Mouse (Mus musculus) right cerebral cortex, adult 18-20 months (tissue): ENCODE results near the gene Zfp710.
"Not testable (repeated sequence)": the region's sequence is repeated elsewhere in the genome, so short reads cannot be mapped to it uniquely, and the experiment has no call there.

Experiments
- DNase-seq: peaks from one replicate; pipeline ENCODE4 v3.0.0; 2022; ENCODE audit warnings: mixed read lengths

Zfp710 gene

DNA sequence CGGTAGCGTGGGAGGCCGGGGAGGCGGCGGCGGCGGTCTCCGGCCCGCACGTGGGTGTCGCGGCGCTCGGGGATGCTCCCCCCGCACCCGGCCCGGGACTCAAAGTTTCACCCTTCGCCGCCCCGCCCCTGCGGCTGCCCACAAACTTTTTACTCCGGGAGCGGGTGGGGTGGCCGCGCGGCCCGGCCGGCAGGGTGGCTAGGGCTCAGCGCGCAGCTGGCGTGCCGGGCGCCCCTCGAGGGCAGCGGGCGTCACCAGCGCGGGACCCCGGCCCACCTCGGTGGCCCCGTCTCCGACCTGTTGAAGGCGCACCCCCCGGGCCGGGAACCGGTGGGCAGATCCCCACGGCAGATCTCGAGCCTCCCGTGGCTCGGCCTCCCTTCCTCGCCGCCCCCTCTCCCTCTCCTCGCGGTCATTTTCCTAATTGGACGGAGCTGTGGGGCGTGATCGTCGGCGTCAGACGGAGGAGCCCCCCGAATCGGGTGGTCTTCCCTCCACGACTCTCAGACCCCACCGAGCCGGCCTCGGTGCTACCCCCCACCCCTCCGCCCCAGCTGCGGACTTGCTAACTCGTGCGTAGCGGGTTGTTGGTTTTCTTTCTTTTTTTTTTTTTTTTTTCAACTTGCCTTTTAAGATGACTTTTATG lies 2.5 kb downstream of the Zfp710 start:
- peak; percentile 65 for DNase-seq

GRCm38 (mm10) chr7:80027636-80028417 lies 3.2 kb downstream of the Zfp710 start:
- no peak for DNase-seq

- no peak for DNase-seq
Observed at GRCm38 (mm10) chr7:80028418-80028720, 3.8 kb downstream of the Zfp710 start.

GRCm38 (mm10) chr7:80030009-80030408 lies 5.4 kb downstream of the Zfp710 start:
- DNase-seq, result no peak

DNA sequence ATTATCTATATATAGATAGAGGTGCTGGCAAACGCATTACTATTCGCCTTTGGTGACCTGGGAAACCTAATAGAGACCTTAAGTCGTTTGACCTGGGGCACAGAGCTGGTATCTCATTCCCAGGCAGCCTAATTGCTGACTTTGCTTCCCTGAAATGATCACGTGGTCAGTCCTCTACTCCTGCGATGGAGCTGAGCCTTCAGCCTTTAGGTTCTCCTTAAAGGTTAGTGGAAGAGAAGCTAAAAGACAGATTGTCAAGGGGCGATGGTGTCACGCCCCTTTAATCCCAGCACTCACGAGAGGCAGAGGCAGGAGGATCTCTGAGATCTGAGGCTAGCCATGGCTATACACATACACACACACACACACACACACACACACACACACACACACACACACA lies 5.9 kb downstream of the Zfp710 start:
- no peak for DNase-seq

DNA sequence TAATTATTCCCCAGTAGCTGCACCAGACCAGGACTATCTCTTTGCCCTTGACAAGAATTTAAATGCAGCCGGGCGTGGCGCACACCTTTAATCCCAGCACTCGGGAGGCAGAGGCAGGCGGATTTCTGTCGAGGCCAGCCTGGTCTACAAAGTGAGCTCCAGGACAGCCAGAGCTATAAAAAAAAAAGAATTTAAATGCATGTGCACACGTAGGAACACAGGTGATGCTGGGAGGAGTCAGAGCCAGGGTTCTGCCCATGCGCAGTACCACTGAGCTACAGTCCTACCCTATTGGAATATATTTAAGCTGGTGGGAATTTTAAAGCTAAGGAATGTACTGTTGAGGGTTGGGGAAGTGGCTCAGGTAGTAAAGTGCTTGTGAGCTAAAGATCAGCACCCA lies 6.4 kb downstream of the Zfp710 start:
- no peak for DNase-seq

- no peak for DNase-seq
Observed at GRCm38 (mm10) chr7:80031478-80031877, 6.9 kb downstream of the Zfp710 start.

- DNase-seq, result no peak
Observed at GRCm38 (mm10) chr7:80032216-80033052, 7.8 kb downstream of the Zfp710 start.

- DNase-seq, result no peak
Observed at GRCm38 (mm10) chr7:80033064-80033717, 8.6 kb downstream of the Zfp710 start.

GRCm38 (mm10) chr7:80033771-80034170 lies 9.2 kb downstream of the Zfp710 start:
- DNase-seq, result no peak

GRCm38 (mm10) chr7:80035086-80035485 lies 10.5 kb downstream of the Zfp710 start:
- no peak for DNase-seq

DNA sequence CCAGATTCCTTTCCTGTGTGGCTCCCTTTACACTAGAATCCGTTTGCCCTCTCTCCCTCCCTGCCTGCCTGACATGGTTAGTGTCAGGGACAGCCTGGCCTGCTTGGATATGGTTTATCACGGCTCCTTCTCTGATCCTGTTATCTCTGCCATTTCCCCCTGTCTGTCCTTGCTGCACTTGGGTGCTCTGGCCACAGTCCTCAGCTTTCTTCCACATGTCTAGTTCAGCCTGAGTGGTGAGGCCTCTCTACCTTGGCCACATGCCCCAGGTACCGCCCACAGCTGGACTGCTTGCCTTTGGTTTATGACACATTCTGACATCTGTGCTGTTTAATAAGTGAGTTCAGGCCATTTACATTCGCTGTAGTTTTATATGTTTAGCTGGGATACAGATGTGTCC lies 11.1 kb downstream of the Zfp710 start:
- no peak for DNase-seq

DNA sequence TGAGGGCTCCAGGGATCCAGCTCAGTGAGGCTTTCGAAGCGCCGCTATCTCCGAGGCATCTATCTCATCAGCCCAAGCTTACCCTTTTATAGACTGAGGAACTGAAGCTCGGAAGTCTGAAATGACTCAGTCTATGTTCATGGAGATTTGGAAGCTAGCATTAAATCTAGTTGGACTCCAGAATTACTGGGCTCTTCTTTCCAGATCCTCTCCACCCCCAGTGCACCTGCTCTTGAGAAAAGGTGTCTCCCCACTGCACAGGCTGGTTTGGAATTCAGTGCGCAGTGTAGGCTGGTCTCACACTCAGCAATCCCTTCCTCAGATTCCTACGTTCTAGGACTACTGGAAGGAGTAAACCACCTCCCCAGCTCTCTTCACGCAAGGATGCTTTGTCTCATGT lies 15.1 kb downstream of the Zfp710 start:
- peak; percentile 42 for DNase-seq

DNA sequence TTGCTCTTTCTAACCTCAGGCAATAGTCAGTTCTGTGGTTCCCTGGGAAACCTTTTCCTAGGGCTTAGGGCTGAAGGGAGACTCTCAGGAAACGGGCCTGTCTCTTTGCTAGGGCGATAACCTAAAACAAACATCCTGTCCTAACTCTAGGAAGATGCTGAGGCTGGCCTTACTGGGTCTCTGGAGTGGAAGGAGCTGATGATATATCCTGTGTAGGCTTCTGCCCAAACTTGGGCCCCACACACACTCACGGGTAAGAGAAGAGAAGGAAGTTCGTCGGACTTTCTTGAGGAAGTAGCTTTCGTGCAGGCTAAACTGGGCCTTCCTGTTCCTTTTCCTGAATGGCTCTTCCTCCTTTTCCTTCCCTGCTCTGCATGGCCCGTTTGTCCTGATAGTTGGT lies 19.6 kb downstream of the Zfp710 start:
- no peak for DNase-seq

- no peak for DNase-seq
Observed at GRCm38 (mm10) chr7:80047041-80047440, 22.4 kb downstream of the Zfp710 start.

DNA sequence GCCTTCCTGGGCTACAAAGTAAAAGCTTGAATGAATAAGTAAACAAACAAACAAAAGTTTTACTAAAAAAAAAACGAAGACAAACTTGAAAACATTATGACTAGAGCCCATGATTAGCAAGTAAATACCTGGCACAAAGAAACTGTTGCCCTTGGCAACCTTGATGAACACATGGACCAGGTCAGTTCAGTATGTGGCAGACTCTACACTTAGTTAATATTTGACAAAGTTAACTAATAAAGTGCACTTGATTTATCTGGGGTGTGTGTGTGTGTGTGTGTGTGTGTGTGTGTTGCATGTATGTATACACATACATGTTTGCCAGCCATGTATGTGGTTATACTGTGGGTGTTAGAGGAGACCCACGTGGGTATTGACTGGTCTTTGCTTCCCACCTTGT lies 25.1 kb downstream of the Zfp710 start:
- DNase-seq, result no peak

DNA sequence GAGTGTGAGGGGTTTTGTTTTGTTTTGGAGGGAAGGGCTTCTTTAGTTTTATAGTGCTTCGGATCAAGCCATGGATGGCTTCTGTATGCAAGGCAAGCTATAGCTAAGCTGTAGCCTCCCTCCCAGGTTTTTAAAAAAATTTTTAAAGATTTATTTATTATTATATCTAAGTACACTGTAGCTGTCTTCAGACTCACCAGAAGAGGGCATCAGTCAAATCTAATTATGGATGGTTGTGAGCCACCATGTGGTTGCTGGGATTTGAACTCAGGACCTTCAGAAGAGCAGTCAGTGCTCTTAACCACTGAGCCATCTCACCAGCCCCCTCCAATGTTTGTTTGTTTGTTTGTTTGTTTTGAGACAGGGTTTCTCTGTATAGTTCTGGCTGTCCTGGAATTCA lies 25.8 kb downstream of the Zfp710 start:
- DNase-seq, result not testable (repeated sequence)

DNA sequence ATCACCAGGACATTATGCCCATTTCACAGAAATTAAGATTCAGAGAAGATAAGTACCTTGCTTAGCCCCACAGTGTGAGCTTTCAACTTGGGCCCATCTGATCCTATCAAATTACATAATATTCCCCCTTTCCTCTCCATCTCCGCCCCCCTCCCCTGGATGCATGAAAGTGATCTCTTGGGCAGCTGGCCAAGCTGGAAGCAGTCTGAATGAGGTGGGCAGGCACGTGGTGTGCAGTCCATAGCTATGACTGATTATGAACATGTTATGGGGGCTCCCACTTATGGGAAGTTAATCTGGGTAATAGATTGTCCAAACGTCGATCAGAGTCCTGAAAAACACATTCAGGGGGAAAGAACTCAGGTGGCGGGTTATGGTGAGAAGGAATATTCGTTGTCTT lies 27.2 kb downstream of the Zfp710 start:
- no peak for DNase-seq

- DNase-seq, result no peak
Observed at GRCm38 (mm10) chr7:80052261-80052660, 27.6 kb downstream of the Zfp710 start.

- no peak for DNase-seq
Observed at GRCm38 (mm10) chr7:80053147-80053546, 28.5 kb downstream of the Zfp710 start.

GRCm38 (mm10) chr7:80055781-80056180 lies 31.2 kb downstream of the Zfp710 start:
- DNase-seq, result no peak

GRCm38 (mm10) chr7:80057002-80057691 lies 32.5 kb downstream of the Zfp710 start:
- no peak for DNase-seq

- no peak for DNase-seq
Observed at GRCm38 (mm10) chr7:80057781-80058180, 33.2 kb downstream of the Zfp710 start.
